Mouse (Mus musculus): ENCODE measurements around the gene Smarca2. TPM values are rescaled to one million over a fixed set of nuclear protein-coding genes. Genes with fewer than 3 reads are reported as not detected.

The Smarca2 gene
- polyA plus RNA-seq, 1 experiment from 2014 or later, result 95.2 TPM

GRCm38 (mm10) chr19:26601459-26601858 is 3.4 kb upstream of the Smarca2 start:
- H3K9me3 ChIP-seq (ENCODE audit: control insufficient read depth, low read length), result no peaks in the 10 kb centered on the region
- H3K27me3 ChIP-seq (replicated peaks; ENCODE audit: control insufficient read depth, insufficient read depth, low read length), result 0 out of 2 replicates have a peak, but pooled peaks cover 2% of the 10 kb centered on the region
- H3K4me3 ChIP-seq (ENCODE audit: low read length), result no peak overlapping the region
- H3K27ac ChIP-seq (ENCODE audit: low read depth, low read length), result no peak overlapping the region
- H3K4me1 ChIP-seq (ENCODE audit: control insufficient read depth, insufficient read depth, low read depth, low read length), result no peaks in the 10 kb centered on the region; the same call in 1 of the 2 replicates
- H3K36me3 ChIP-seq (ENCODE audit: control insufficient read depth, insufficient read depth, low read length), result no peaks in the 10 kb centered on the region
- no peak for ATAC-seq
- H3K4me2 ChIP-seq (ENCODE audit: low read length), result no peak overlapping the region
- 62% methylated on average over 4 of the region's 4 CpGs for WGBS
- H3K9ac ChIP-seq (ENCODE audit: low read depth, low read length), result no peak overlapping the region

DNA sequence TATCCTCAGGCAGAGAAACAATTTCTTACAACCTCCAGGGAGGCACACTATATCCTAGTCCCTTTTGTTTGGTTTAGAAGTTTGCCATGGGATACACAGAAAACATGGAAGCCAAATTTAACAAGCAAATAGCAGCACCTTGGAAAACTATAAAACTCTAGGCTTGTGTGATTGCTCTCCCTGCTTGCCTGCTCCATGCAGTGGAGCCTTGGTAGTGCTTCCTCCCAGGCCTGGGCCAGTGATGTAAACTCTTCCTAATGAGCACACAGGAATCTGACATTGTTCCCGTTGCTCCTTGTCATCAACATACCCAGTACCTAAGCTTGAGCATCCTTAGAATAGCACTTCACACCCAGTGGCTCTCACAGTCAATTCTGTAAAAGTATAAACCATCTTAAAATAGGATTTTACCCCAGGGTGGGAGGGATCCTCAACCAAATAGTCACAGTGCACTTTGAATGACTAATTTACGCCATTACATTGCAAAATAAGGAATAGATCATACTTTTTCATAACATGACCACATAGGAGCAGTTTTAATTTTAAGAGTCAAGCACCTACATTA is 1.5 kb upstream of the Smarca2 start:
- Histone ChIP-seq H3K36me3 (ENCODE audit: control insufficient read depth, insufficient read depth, low read length) (no peaks in the 10 kb centered on the region), H3K9me3 (ENCODE audit: control insufficient read depth, low read length) (no peaks in the 10 kb centered on the region), H3K9ac (ENCODE audit: low read depth, low read length) (no peak overlapping the region), H3K4me1 (ENCODE audit: control insufficient read depth, insufficient read depth, low read depth, low read length) (peaks cover 7% of the 10 kb centered on the region), H3K27ac (ENCODE audit: low read depth, low read length) (no peak overlapping the region), H3K27me3 (replicated peaks; ENCODE audit: control insufficient read depth, insufficient read depth, low read length) (0 out of 2 replicates have a peak, but pooled peaks cover 2% of the 10 kb centered on the region), H3K4me2 (ENCODE audit: low read length) (no peak overlapping the region), H3K4me3 (ENCODE audit: low read length) (no peak overlapping the region)
- WGBS, result 53% methylated on average over 2 of the region's 2 CpGs
- ATAC-seq, result no peak

- 2% methylated on average over 35 of the region's 36 CpGs for WGBS
- Histone ChIP-seq H3K4me2 (ENCODE audit: low read length) (peak overlapping the region; percentile 98), H3K27me3 (replicated peaks; ENCODE audit: control insufficient read depth, insufficient read depth, low read length) (0 out of 2 replicates have a peak, but pooled peaks cover 4% of the 10 kb centered on the region), H3K4me3 (ENCODE audit: low read length) (peak overlapping the region; percentile 75), H3K27ac (ENCODE audit: low read depth, low read length) (peak overlapping the region; percentile 94), H3K4me1 (ENCODE audit: control insufficient read depth, insufficient read depth, low read depth, low read length) (peaks cover 10% of the 10 kb centered on the region), H3K9ac (ENCODE audit: low read depth, low read length) (peak overlapping the region; percentile 82), H3K9me3 (ENCODE audit: control insufficient read depth, low read length) (no peaks in the 10 kb centered on the region), H3K36me3 (ENCODE audit: control insufficient read depth, insufficient read depth, low read length) (no peaks in the 10 kb centered on the region)
- peak; percentile 74 for ATAC-seq
Measured at GRCm38 (mm10) chr19:26603906-26604754, 720 bp upstream of the Smarca2 start.

- WGBS, result under 1% methylated on average over 37 of the region's 44 CpGs
- Histone ChIP-seq H3K4me3 (ENCODE audit: low read length) (peak overlapping the region; percentile 75), H3K36me3 (ENCODE audit: control insufficient read depth, insufficient read depth, low read length) (no peaks in the 10 kb centered on the region), H3K27ac (ENCODE audit: low read depth, low read length) (peak overlapping the region; percentile 94), H3K27me3 (replicated peaks; ENCODE audit: control insufficient read depth, insufficient read depth, low read length) (0 out of 2 replicates have a peak, but pooled peaks cover 4% of the 10 kb centered on the region), H3K9me3 (ENCODE audit: control insufficient read depth, low read length) (no peaks in the 10 kb centered on the region), H3K9ac (ENCODE audit: low read depth, low read length) (peak overlapping the region; percentile 82), H3K4me1 (ENCODE audit: control insufficient read depth, insufficient read depth, low read depth, low read length) (peaks cover 10% of the 10 kb centered on the region), H3K4me2 (ENCODE audit: low read length) (peak overlapping the region; percentile 98)
- ATAC-seq, result no peak
Measured at GRCm38 (mm10) chr19:26605438-26606320, 829 bp downstream of the Smarca2 start.

GRCm38 (mm10) chr19:26606321-26607155 is 1.7 kb downstream of the Smarca2 start:
- 0 out of 2 replicates have a peak, but pooled peaks cover 4% of the 10 kb centered on the region for H3K27me3 ChIP-seq (replicated peaks; ENCODE audit: control insufficient read depth, insufficient read depth, low read length)
- H3K4me3 ChIP-seq (ENCODE audit: low read length), result peak overlapping the region; percentile 75
- H3K9me3 ChIP-seq (ENCODE audit: control insufficient read depth, low read length), result no peaks in the 10 kb centered on the region
- ATAC-seq, result peak; percentile 34
- H3K4me2 ChIP-seq (ENCODE audit: low read length), result peak overlapping the region; percentile 98
- no peaks in the 10 kb centered on the region for H3K36me3 ChIP-seq (ENCODE audit: control insufficient read depth, insufficient read depth, low read length)
- peak overlapping the region; percentile 94 for H3K27ac ChIP-seq (ENCODE audit: low read depth, low read length)
- H3K9ac ChIP-seq (ENCODE audit: low read depth, low read length), result peak overlapping the region; percentile 82
- WGBS, result under 1% methylated on average over 62 of the region's 63 CpGs
- peaks cover 10% of the 10 kb centered on the region for H3K4me1 ChIP-seq (ENCODE audit: control insufficient read depth, insufficient read depth, low read depth, low read length)

DNA sequence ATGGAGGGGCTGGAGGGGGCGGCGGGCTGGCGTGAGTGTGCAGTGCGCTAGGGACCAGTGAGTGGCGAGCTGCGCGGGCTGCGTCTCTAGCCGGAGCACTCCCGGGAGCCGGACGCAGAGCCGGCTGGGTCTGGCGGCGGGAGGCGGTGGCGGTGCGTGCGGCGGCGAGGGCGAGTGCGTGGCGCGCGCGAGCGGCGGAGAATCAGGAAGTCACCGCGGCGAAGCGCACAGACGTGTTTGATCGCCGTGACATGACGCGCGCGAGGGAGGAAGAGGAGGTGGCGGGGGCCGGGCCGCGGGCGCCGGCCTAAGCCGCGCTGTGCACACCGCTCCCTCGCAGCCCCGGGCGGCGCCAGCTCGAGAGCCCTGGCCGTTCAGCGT is 2.3 kb downstream of the Smarca2 start:
- peak; percentile 21 for ATAC-seq
- H3K27me3 ChIP-seq (replicated peaks; ENCODE audit: control insufficient read depth, insufficient read depth, low read length), result 0 out of 2 replicates have a peak, but pooled peaks cover 4% of the 10 kb centered on the region

DNA sequence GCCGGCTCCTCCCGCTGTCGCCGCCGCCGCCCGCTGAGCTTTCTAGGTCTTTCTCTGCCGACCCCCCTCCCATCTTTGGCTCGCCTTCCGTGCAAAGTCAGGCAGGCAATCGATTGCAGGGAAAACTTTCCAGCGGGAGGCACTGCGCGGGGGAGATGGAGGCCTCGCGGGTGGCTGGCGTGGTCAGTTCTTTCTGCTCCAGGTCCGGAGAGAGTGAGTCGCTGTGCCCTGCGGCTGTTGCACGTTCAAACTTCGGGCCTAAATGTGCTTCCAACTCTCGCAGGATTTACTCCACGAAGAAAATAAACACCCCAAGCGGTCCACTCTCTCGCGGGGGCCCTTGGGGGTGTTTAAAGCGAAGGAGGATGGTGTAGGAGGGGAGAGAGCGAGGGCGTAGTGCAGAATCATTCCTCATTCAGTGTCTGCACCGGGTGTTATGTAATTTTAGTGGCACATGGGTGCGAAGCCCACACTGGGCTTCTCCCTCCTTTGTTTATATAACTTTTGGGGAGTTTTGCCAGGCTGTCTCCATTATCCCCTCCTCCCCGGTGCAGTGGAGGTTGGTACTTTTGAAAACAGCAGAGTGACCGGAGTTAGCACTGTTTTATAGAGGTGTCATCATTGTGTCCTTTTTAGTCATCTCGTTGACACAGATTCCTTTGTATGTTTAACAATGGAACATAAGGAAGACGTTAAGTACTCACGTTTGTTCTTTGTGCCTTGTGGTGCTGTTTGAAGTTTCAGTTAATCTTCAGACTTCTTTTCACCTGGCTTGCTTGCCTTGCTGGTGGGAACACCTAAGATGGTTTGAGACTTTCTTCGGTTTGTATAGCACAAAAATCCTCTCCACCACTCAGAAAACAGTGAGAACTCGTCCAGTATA is 2.9 kb downstream of the Smarca2 start:
- ATAC-seq, result no peak
- WGBS, result 1% methylated on average over 39 of the region's 39 CpGs
- Histone ChIP-seq H3K36me3 (ENCODE audit: control insufficient read depth, insufficient read depth, low read length) (no peaks in the 10 kb centered on the region), H3K27me3 (replicated peaks; ENCODE audit: control insufficient read depth, insufficient read depth, low read length) (0 out of 2 replicates have a peak, but pooled peaks cover 2% of the 10 kb centered on the region), H3K4me2 (ENCODE audit: low read length) (peak overlapping the region; percentile 98), H3K4me1 (ENCODE audit: control insufficient read depth, insufficient read depth, low read depth, low read length) (peaks cover 10% of the 10 kb centered on the region), H3K27ac (ENCODE audit: low read depth, low read length) (peak overlapping the region; percentile 94), H3K4me3 (ENCODE audit: low read length) (peak overlapping the region; percentile 75), H3K9ac (ENCODE audit: low read depth, low read length) (peak overlapping the region; percentile 82), H3K9me3 (ENCODE audit: control insufficient read depth, low read length) (no peaks in the 10 kb centered on the region)

More for the DNA sequence above, 2.3 kb downstream of the Smarca2 start:
- Histone ChIP-seq H3K36me3 (ENCODE audit: control insufficient read depth, insufficient read depth, low read length) (no peaks in the 10 kb centered on the region), H3K4me1 (ENCODE audit: control insufficient read depth, insufficient read depth, low read depth, low read length) (peaks cover 10% of the 10 kb centered on the region), H3K27ac (ENCODE audit: low read depth, low read length) (peak overlapping the region; percentile 94), H3K9ac (ENCODE audit: low read depth, low read length) (peak overlapping the region; percentile 82), H3K4me2 (ENCODE audit: low read length) (peak overlapping the region; percentile 98), H3K9me3 (ENCODE audit: control insufficient read depth, low read length) (no peaks in the 10 kb centered on the region), H3K4me3 (ENCODE audit: low read length) (peak overlapping the region; percentile 75)
- 1% methylated on average over 44 of the region's 56 CpGs for WGBS
